Mouse (Mus musculus) cerebellum, adult 11 months (tissue): Measurements from ENCODE around the gene Usp5.
A peak's percentile ranks its signal among the peaks of the same experiment; 100 is the strongest.

Experiments
- DNase-seq: peaks from one replicate; pipeline ENCODE4 v3.0.0; 2022

The Usp5 gene

DNA sequence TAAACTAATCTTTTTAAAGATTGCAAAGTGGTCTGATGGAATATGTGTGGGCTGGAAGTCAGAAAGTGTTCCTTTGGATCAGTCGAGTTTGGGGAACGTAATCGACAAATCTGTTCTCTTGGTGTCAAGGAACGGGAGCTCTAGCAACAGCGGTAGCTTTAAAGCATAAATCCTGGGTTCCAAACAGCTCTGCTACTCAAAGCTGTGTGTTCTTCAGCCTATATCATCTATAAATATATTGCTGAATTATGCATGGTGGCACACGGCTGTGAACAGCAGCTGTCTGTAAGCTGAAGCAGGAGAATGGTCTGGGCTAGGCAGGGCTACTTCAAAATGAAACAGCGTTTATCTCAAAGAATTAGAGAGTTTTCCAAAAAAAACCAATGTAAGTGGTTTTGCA is 48.4 kb downstream of the Usp5 start:
- DNase-seq, result no peak

DNA sequence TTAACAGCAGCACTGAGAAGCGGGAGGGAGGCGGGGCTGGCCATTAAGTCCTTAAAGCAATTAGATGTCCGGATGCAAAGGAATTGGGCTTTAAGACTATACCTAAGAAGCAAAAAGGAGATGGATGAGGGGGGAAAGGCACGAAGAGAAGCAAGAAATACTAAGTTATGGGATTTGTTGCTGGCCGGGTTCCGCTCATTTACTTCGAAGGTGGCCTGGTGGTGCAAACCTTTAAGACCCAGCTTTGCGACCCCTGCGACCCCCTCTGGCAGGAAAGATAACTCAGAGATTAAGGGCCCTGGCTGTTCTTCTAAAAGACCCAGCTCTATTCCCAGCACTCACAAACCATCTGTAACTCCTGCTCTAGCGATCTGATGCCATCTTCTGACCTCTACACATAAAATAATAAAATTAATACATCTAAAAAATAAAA is 49.3 kb downstream of the Usp5 start:
- no peak for DNase-seq

DNA sequence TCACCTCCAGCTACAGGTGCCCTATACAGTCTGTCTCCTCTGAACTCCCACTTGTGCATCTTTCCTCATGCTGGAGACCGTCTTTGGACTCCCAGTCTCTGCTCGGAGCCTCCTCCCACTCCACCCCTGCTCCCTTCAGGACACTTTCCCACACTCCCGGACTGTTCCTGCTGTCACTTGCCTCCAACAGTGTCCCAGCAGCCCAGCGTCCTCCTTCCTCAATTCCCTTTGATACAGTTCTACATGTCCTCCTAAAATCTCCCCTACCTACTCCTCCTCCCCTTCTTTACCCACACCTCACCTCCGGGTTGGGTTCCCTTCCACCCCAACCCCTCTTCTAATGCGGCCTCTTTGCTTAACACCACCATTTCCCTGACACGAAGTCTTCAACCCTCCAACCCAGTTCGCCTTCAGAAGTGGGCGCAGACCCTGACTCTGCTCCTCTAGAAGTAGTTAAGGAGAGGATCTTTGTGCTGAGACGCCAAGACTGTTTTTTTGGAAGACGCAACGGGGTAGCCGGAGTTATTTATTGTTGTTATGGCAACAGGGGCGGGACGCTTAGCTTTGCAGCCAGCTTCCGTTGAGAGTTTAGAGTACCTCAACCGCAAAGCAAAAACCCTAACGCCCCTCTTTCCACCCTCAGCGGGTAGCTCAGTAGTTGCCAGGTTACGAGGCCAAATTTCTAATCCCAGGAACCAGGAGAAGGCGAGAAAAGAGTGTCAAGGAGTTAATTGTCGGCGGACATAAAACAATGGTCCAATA is 49.9 kb downstream of the Usp5 start, which contains the start of gene Lrrc23:
Gene Lrrc23 (minus strand): TSS at position 506 of the 762 bp plus-strand sequence.
- peak; percentile 11 for DNase-seq

DNA sequence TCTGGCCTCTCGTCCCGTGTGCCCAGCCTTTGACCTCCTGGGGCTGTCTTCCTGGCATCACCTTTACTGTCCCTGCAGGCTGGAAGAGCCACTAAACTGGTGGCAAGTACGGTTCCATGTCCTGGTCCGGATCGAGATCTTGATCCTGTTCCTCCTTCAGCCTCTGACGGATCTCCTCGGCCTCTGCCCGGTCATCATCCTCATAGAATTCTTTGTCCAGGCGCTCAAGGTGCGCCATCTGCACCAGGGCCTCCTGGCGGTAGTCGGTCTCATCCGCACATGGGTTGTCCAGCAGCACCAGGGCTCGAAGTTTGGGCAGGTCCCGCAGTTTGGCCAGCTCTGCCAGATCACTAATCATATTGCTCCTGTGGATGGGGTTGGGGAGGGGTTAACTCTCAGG is 58.8 kb downstream of the Usp5 start:
- peak; percentile 53 for DNase-seq

DNA sequence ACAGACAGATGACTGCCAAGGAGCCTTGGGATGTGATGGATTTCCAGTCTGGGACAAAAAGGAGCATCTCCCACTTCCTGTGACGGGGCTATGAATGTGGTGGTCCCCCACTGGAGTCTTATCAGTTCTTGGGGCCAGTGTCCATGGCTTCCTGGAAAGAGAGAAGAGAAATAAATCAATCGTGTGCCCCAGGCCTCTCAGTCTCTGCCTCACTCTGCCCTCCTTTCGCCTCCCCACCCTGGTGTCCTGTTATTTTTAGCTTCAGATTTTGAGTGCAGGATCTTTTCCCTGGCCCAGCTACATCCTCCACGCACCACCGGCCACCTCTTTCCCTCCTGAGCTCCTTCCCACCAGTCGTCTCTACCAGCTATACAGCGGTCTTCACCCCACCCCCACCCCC is 59.3 kb downstream of the Usp5 start:
- no peak for DNase-seq

DNA sequence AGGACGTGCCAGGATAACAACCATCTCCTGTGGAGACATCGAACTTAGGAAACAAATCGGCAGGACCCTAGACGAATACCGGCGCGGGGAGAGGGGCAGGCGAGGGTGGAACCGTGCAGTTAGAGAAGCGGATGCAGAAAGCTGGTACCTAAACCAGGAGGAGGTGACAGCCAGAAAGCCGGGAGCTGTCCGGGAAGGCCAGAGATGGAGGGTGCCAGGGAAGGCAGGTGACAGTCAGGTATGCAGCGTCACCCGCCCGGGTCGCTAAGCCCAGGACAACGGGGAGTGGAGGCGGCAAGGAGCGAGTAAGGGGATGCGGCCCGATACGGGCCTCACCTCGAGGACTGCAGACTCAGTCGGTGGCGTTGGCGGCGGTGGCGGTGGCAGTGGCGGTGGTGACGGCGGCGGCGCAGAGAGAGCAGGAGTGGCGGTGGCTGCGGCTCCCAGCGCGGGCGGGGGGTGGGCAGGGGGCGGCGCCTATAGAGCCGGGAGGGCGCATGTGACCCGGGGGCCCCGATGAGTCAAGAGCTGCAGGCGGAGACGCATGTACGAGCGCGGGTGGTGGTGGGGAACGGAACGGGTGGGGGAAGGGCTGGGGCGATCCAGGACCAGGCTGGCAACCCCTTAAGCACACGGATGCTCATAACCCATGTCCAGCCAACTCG is 60.1 kb downstream of the Usp5 start, which contains the start of gene Eno2:
Gene Eno2 (minus strand): TSS at position 573 of the 665 bp plus-strand sequence.
- DNase-seq, result peak; percentile 75

DNA sequence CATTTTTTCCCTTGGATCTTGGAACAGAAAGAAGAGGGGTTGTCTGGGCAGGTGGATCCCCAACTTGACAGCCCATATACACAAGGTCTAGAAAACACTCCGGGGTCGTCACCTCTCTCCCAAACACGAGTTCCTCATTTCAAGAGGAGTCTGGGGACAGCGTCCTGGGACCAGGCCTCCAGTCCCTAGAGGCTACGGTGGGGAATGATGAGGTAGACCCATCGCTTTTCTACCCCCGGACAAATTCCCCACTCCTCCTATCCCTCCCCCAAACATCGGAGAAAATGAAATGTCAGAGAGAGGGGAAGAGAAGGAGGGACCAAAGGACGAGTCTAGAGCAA is 60.6 kb downstream of the Usp5 start:
- DNase-seq, result no peak

DNA sequence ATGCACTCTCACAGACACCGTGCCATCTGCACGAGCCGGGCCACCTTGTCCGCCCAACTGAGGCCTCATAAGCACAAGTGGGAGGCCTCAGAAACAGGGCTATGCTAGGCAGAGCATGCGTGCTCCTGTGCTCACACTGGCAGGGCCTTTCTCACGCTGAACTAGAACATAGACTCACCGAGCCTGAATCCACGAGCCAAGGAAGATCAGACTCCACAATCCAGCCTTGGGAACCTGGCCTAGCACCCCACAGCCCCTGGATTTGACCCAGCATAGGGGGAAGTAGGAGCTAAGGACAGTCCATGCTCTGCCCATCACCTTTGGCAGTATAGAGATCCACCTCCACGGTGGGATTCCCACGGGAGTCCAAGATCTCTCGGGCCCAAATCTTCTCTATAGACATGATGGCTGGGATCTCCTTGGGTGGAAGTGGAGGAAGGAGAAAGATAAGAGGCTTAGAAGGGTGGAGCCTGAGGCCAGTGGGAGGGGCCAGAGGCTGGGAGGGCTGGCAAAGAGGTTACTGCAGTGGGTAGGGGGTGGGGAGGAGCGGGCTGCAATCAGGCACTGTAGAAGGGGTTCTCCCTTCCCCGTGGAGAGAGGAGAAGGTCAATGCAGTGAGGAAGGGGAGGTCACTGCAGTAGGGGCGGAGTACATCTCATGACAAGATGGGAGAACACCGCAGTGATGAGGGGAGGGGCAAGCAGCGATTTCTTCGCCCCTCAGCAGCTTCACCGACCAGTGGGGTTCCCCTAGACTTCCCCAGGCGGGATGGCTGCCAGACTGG is 61.2 kb downstream of the Usp5 start:
- DNase-seq, result peak; percentile 71

DNA sequence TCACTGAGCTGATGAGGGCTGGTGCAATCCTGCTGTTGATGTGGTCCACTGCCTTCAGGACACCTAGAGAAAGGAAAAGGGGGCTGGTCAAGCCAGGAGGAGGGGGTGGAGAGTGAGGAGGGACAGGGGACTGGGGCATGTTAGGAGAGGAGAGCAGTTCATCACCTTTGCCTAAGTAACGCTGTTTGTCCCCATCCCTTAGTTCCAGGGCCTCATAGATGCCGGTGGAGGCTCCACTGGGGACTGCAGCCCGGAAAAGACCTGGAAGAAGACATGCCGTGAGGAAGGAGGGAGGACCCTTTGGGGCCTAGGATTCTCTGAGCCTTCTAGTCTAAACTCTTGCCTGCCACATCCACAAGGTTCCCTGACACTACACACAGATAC is 61.8 kb downstream of the Usp5 start:
- no peak for DNase-seq

DNA sequence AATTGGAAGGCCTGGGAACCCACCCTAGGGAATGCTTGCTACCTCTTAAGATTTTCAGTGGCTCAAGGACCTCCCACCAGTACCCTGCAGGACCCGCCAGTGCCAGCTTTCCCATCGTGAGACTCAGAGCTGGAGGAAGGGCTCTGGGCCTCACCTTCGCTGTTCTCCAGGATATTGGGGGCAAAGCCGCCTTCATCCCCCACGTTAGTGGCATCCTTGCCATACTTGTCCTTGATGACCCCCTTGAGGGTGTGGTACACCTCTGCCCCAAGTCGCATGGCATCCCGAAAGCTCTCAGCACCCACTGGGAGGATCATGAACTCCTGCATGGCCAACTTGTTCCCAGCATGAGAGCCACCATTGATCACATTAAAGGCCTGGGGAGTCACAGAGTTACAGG is 63.3 kb downstream of the Usp5 start:
- no peak for DNase-seq
